Mouse (Mus musculus): ENCODE results near the gene Sdk1. TPM values are rescaled to one million over a fixed set of nuclear protein-coding genes. Genes with fewer than 3 reads are reported as not detected.

Sdk1 gene
- polyA plus RNA-seq, 1 experiment: 0.55 TPM

DNA sequence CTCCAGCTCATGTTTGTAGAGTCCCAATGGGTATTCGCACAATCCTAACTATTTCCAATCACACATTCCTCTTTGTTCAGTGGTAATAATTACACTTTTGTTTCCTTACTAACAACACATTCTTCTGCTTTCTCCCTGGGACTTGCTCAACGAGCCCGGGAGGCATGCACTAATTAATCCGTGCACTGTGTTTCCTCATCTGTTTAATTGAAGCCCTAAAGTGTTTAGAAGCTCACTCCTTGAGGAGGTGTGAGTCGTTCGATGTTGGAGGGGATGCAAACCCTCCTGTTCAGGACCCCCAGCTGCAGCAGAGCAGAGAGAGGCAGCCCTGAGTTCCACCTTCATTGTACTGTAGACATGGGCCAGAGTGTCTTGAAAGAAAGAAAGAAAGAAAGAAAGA lies 452.4 kb downstream of the Sdk1 start:
- Histone ChIP-seq H3K4me1 (ENCODE audit: control insufficient read depth, insufficient read depth, low read length) (no peaks in the 10 kb centered on the region), H3K27ac (ENCODE audit: insufficient read depth, low read depth, low read length) (no peak overlapping the region), H3K4me3 (ENCODE audit: insufficient read depth, low read length) (no peak overlapping the region)
- no peak for TF ChIP-seq CTCF (IDR thresholded peaks at IDR 0.05; ENCODE audit: low read depth, low read length)
- no peak for TF ChIP-seq POLR2A (IDR thresholded peaks at IDR 0.05; ENCODE audit: borderline replicate concordance, low read depth, low read length)

DNA sequence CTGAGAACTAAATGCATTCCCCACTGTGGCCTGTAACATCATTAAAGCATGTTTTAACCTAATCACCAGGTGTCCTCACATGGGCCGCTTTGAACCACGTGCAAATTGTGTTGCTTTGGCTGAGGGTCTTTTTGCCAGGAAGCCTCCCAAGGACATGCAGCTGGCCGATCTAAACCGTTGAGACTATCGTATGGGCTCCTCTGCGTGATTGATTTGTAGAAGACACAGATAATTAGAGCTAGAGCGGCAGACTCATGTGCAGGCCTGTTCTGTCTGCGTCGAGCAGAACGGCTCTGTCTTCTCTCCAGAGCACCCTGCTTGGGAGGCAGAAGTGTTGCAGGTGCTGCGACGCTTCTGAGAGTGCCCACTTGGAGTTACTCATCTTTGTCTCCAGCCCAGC lies 453.6 kb downstream of the Sdk1 start:
- TF ChIP-seq POLR2A (IDR thresholded peaks at IDR 0.05; ENCODE audit: borderline replicate concordance, low read depth, low read length) (no peak), CTCF (IDR thresholded peaks at IDR 0.05; ENCODE audit: low read depth, low read length) (no peak)
- Histone ChIP-seq H3K4me1 (ENCODE audit: control insufficient read depth, insufficient read depth, low read length) (no peaks in the 10 kb centered on the region), H3K27ac (ENCODE audit: insufficient read depth, low read depth, low read length) (no peak overlapping the region), H3K4me3 (ENCODE audit: insufficient read depth, low read length) (no peak overlapping the region)

DNA sequence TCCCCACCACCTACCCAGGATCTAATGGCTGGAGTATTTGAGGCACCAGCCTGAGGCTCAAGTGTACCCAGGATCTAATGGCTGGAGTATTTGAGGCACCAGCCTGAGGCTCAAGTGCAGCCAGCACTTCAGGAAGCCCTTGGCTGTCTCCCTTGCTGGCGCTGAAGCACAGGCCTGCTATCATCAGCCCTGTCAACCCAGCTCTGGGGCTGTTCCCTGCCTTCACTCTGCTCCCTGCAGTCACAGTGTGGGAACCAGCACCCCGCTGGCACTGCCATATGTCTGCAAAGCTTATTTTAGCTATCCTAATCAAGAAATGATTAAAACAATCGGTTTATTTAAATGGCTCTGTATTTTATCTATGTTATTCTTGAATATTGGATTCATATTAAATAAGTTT lies 457.1 kb downstream of the Sdk1 start:
- H3K27ac ChIP-seq (ENCODE audit: insufficient read depth, low read depth, low read length): no peak overlapping the region
- no peak for TF ChIP-seq CTCF (IDR thresholded peaks at IDR 0.05; ENCODE audit: low read depth, low read length)
- no peak for TF ChIP-seq POLR2A (IDR thresholded peaks at IDR 0.05; ENCODE audit: borderline replicate concordance, low read depth, low read length)
- H3K4me3 ChIP-seq (ENCODE audit: insufficient read depth, low read length): no peak overlapping the region
- H3K4me1 ChIP-seq (ENCODE audit: control insufficient read depth, insufficient read depth, low read length): no peaks in the 10 kb centered on the region

DNA sequence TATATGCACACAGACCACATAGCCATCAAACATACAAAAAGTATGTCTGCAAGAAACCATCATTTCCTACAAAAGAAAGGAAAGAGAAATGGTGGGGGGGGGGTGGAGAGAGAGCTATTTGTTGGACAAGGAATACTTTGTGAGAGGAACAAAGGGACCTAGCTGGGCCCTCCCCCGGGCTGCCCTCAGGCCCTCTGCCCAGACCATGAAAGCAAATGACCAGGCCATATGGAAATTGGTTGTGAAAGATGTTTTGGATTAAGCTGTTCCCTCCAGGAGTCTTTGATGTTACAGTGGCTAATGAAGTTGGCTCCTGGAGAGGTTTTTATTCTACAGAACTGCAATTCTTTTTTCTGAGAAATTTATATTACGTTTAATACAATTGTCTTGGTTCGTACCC lies 479.5 kb downstream of the Sdk1 start:
- H3K27ac ChIP-seq (ENCODE audit: insufficient read depth, low read depth, low read length): no peak overlapping the region
- H3K4me1 ChIP-seq (ENCODE audit: control insufficient read depth, insufficient read depth, low read length): no peaks in the 10 kb centered on the region
- H3K4me3 ChIP-seq (ENCODE audit: insufficient read depth, low read length): no peak overlapping the region
- TF ChIP-seq CTCF (IDR thresholded peaks at IDR 0.05; ENCODE audit: low read depth, low read length) (no peak), POLR2A (IDR thresholded peaks at IDR 0.05; ENCODE audit: borderline replicate concordance, low read depth, low read length) (no peak)

DNA sequence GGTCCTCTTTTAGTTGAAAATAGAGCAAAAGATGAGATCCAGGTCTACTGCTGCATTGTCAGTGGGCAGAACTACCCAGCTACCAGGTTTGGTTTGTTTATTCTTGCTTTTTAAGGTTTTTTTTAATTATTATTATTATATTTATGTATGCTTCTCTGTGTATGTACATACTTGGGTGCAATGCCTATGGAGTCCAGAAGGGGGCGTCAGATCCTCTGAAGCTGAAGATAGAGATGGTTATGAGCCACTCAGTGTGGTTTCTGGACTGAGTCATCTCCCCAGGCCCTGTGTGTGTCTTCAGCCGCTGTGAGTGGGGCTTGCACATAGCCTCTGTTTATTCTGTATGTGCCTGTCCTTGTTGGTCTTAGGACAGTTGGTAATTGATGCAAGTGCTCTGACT lies 486.7 kb downstream of the Sdk1 start:
- no peak overlapping the region for H3K4me3 ChIP-seq (ENCODE audit: insufficient read depth, low read length)
- H3K27ac ChIP-seq (ENCODE audit: insufficient read depth, low read depth, low read length): no peak overlapping the region
- H3K4me1 ChIP-seq (ENCODE audit: control insufficient read depth, insufficient read depth, low read length): no peaks in the 10 kb centered on the region
- TF ChIP-seq POLR2A (IDR thresholded peaks at IDR 0.05; ENCODE audit: borderline replicate concordance, low read depth, low read length): no peak
- TF ChIP-seq CTCF (IDR thresholded peaks at IDR 0.05; ENCODE audit: low read depth, low read length): no peak

DNA sequence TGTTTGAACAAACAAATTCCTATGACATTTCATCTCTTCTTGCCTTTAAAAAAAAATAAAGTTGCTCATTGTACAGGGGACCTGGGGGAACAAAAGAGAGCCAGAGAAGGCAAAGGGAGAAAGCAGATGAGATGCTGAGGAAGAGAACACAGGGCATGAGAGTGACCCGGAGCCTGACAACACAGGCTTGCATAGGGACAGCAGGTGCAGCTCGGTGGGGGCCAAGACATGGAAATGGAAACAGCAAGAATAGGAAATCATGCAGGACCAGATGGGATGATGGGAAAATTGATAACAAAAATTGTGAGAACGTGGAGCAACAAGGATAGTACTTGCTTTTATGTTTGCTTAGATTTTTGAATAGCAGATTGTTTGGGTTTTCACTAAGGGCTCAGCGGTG lies 488.7 kb downstream of the Sdk1 start:
- Histone ChIP-seq H3K4me3 (ENCODE audit: insufficient read depth, low read length) (no peak overlapping the region), H3K4me1 (ENCODE audit: control insufficient read depth, insufficient read depth, low read length) (no peaks in the 10 kb centered on the region), H3K27ac (ENCODE audit: insufficient read depth, low read depth, low read length) (no peak overlapping the region)
- no peak for TF ChIP-seq POLR2A (IDR thresholded peaks at IDR 0.05; ENCODE audit: borderline replicate concordance, low read depth, low read length)

DNA sequence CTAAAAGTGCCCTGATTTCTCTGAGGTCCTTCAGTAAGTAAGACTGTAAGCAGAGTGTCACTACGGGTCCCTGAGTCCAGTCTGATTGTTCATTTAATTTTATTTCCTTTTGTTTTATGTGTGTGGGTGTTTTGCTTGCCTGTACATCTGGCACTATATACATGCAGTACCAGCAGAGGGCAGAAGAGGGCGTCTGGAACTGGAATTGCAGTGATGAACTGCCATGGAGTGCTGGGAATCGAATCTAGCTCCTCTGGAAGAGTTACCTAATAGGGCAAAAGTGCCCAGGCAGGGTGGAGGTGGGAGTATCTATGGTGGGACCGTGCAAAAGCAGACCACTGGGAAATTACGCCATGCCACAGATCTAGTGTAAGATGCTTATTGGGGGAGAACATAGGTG lies 497.4 kb downstream of the Sdk1 start:
- no peak for TF ChIP-seq POLR2A (IDR thresholded peaks at IDR 0.05; ENCODE audit: borderline replicate concordance, low read depth, low read length)
- TF ChIP-seq CTCF (IDR thresholded peaks at IDR 0.05; ENCODE audit: low read depth, low read length): no peak
- Histone ChIP-seq H3K27ac (ENCODE audit: insufficient read depth, low read depth, low read length) (no peak overlapping the region), H3K4me1 (ENCODE audit: control insufficient read depth, insufficient read depth, low read length) (no peaks in the 10 kb centered on the region), H3K4me3 (ENCODE audit: insufficient read depth, low read length) (no peak overlapping the region)

DNA sequence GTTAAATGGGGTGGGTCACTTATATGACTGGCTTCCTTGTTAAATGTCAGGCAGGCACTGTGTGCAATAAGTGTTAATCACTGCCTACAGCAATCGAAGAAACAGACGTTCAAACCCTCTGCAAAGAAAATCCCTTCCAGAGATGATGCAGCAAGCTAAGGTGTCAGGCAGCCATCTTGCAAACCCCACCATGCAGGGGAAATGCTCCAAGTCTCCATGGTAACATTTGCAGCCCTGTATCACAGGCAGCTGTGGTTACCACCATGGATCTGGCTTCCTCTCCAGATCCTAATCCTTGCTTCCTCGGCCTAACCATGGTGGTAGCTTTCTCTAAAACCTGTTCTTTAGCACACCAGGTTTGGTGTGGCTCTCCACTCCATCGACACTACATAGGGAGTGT lies 507.5 kb downstream of the Sdk1 start:
- TF ChIP-seq CTCF (IDR thresholded peaks at IDR 0.05; ENCODE audit: low read depth, low read length) (no peak), POLR2A (IDR thresholded peaks at IDR 0.05; ENCODE audit: borderline replicate concordance, low read depth, low read length) (no peak)

DNA sequence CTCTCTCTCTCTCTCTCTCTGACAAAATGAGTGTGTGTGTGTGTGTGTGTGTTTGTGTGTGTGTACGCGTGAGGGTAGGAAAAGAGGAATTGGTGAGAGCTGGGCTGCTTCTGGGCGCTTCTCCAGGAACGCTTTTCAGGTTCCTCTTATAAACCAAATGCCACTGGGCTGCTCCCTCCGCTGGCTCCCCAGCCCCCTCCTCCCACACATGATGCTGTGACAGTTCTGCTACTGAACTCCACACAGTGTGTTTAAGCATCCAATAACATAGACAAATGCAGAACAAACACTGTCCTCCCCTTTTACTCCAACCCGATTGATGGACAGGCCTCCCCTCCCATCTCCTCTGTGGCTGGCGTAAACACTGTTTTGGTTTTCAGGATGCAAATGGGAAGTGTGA lies 513.0 kb downstream of the Sdk1 start:
- H3K4me1 ChIP-seq (ENCODE audit: control insufficient read depth, insufficient read depth, low read length): no peaks in the 10 kb centered on the region
- TF ChIP-seq POLR2A (IDR thresholded peaks at IDR 0.05; ENCODE audit: borderline replicate concordance, low read depth, low read length) (no peak), CTCF (IDR thresholded peaks at IDR 0.05; ENCODE audit: low read depth, low read length) (no peak)
- H3K27ac ChIP-seq (ENCODE audit: insufficient read depth, low read depth, low read length): no peak overlapping the region
- no peak overlapping the region for H3K4me3 ChIP-seq (ENCODE audit: insufficient read depth, low read length)

More for the DNA sequence above, 507.5 kb downstream of the Sdk1 start:
- no peak overlapping the region for H3K4me3 ChIP-seq (ENCODE audit: insufficient read depth, low read length)
- no peak overlapping the region for H3K27ac ChIP-seq (ENCODE audit: insufficient read depth, low read depth, low read length)
- H3K4me1 ChIP-seq (ENCODE audit: control insufficient read depth, insufficient read depth, low read length): no peaks in the 10 kb centered on the region

DNA sequence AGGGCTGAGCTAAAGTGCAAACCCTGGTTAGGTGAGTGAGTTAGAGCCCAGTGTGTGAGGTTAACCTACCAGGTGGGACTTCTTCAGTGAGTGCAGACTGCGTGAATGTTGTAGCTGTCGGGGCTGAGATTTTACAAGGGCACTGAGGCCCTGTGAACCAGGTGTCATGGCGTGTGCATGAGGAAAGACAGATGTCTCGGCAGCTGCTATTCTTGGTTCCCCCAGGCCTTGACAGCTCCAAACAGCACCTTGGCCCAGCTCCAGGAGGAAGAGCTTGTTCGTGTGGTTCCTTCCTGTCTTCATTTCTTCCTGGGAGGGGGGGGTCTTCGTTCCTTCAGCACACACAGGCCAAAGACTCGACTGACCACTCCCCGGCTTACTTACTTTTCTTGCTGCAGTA lies 517.6 kb downstream of the Sdk1 start:
- Histone ChIP-seq H3K4me1 (ENCODE audit: control insufficient read depth, insufficient read depth, low read length) (no peaks in the 10 kb centered on the region), H3K27ac (ENCODE audit: insufficient read depth, low read depth, low read length) (no peak overlapping the region), H3K4me3 (ENCODE audit: insufficient read depth, low read length) (no peak overlapping the region)
- TF ChIP-seq POLR2A (IDR thresholded peaks at IDR 0.05; ENCODE audit: borderline replicate concordance, low read depth, low read length) (no peak), CTCF (IDR thresholded peaks at IDR 0.05; ENCODE audit: low read depth, low read length) (no peak)

DNA sequence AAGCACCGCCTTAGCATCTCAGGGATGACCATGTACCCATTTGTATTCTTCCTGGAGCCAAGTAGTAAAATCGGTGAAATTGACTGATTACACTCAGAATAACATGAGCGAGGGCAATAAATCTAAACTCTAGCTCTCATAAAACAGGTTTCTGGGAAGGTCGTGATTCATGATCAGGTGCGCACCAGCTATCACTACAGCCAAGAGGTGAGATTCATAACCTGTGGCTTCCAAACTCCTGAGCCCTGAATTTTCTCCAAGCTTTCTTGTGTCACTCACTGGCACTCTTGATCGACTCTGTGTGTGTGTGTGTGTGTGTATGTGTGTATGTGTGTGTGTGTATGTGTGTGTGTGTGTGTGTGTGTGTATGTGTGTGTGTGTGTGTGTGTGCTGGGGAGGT lies 522.8 kb downstream of the Sdk1 start:
- TF ChIP-seq CTCF (IDR thresholded peaks at IDR 0.05; ENCODE audit: low read depth, low read length) (no peak), POLR2A (IDR thresholded peaks at IDR 0.05; ENCODE audit: borderline replicate concordance, low read depth, low read length) (no peak)
- H3K27ac ChIP-seq (ENCODE audit: insufficient read depth, low read depth, low read length): no peak overlapping the region
- no peaks in the 10 kb centered on the region for H3K4me1 ChIP-seq (ENCODE audit: control insufficient read depth, insufficient read depth, low read length)
- no peak overlapping the region for H3K4me3 ChIP-seq (ENCODE audit: insufficient read depth, low read length)

Measured in bone marrow macrophage, adult 2 months (primary cell).